Mouse (Mus musculus): Measurements from ENCODE around the gene Bptf. TPM values are rescaled to one million over a fixed set of nuclear protein-coding genes. Genes with fewer than 3 reads are reported as not detected.
"Not testable (repeated sequence)": the region's sequence is repeated elsewhere in the genome, so short reads cannot be mapped to it uniquely, and the experiment has no call there.

Gene Bptf
- polyA plus RNA-seq, 1 experiment from 2014 or later = 39.3 TPM

- Histone ChIP-seq H3K9me3 (ENCODE audit: control insufficient read depth, low read length) (no peaks in the 10 kb centered on the region), H3K4me3 (ENCODE audit: low read depth, low read length) (peak overlapping the region; percentile 96; the same call in 1 of the 2 replicates), H3K4me1 (ENCODE audit: control insufficient read depth, insufficient read depth, low read length) (peaks cover 11% of the 10 kb centered on the region), H3K27ac (ENCODE audit: low read depth, low read length) (no peak overlapping the region), H3K9ac (ENCODE audit: low read length) (no peak overlapping the region; the same call in 1 of the 2 replicates), H3K4me2 (ENCODE audit: low read depth) (peak overlapping the region; percentile 71), H3K36me3 (ENCODE audit: control insufficient read depth, insufficient read depth, low read length) (no peaks in the 10 kb centered on the region), H3K27me3 (ENCODE audit: control insufficient read depth, insufficient read depth, low read length) (no peaks in the 10 kb centered on the region)
- no peak for DNase-seq (ENCODE audit: low spot score)
- no peak for ATAC-seq (ENCODE audit: insufficient read depth, low FRiP score, low TSS enrichment)
- 27% methylated on average over 2 of the region's 2 CpGs for WGBS
Observed at GRCm38 (mm10) chr11:107129641-107130040, 2.3 kb downstream of the Bptf start.

- WGBS = 91% methylated on average over 1 of the region's 2 CpGs
- not testable (repeated sequence) for DNase-seq (ENCODE audit: low spot score); H3K9ac ChIP-seq (ENCODE audit: low read length); H3K9me3 ChIP-seq (ENCODE audit: control insufficient read depth, low read length); H3K27me3 ChIP-seq (ENCODE audit: control insufficient read depth, insufficient read depth, low read length); H3K4me3 ChIP-seq (ENCODE audit: low read depth, low read length); H3K36me3 ChIP-seq (ENCODE audit: control insufficient read depth, insufficient read depth, low read length); H3K4me2 ChIP-seq (ENCODE audit: low read depth); H3K27ac ChIP-seq (ENCODE audit: low read depth, low read length); ATAC-seq (ENCODE audit: insufficient read depth, low FRiP score, low TSS enrichment)
- peaks cover 17% of the 10 kb centered on the region for H3K4me1 ChIP-seq (ENCODE audit: control insufficient read depth, insufficient read depth, low read length)
Observed at GRCm38 (mm10) chr11:107126716-107127115, 5.2 kb downstream of the Bptf start.

- DNase-seq (ENCODE audit: low spot score) (no peak), ATAC-seq (ENCODE audit: insufficient read depth, low FRiP score, low TSS enrichment) (no peak)
- no peaks in the 10 kb centered on the region for H3K27me3 ChIP-seq (ENCODE audit: control insufficient read depth, insufficient read depth, low read length)
- no peak overlapping the region for H3K4me2 ChIP-seq (ENCODE audit: low read depth)
- H3K4me3 ChIP-seq (ENCODE audit: low read depth, low read length) = no peak overlapping the region
- no peaks in the 10 kb centered on the region; the same call in 1 of the 2 replicates for H3K36me3 ChIP-seq (ENCODE audit: control insufficient read depth, insufficient read depth, low read length)
- H3K27ac ChIP-seq (ENCODE audit: low read depth, low read length) = no peak overlapping the region
- H3K4me1 ChIP-seq (ENCODE audit: control insufficient read depth, insufficient read depth, low read length) = peaks cover 14% of the 10 kb centered on the region
- H3K9me3 ChIP-seq (ENCODE audit: control insufficient read depth, low read length) = no peaks in the 10 kb centered on the region
- H3K9ac ChIP-seq (ENCODE audit: low read length) = no peak overlapping the region
- WGBS = 87% methylated on average over 4 of the region's 4 CpGs
Observed at GRCm38 (mm10) chr11:107125011-107125410, 6.9 kb downstream of the Bptf start.

GRCm38 (mm10) chr11:107124327-107124731, 7.6 kb downstream of the Bptf start:
- no peak overlapping the region for H3K27ac ChIP-seq (ENCODE audit: low read depth, low read length)
- H3K9ac ChIP-seq (ENCODE audit: low read length) = no peak overlapping the region
- ATAC-seq (ENCODE audit: insufficient read depth, low FRiP score, low TSS enrichment) (no peak), DNase-seq (ENCODE audit: low spot score) (no peak)
- no peaks in the 10 kb centered on the region for H3K9me3 ChIP-seq (ENCODE audit: control insufficient read depth, low read length)
- WGBS = 41% methylated on average over 7 of the region's 7 CpGs
- peak overlapping the region; percentile 7; the same call in 1 of the 2 replicates for H3K4me2 ChIP-seq (ENCODE audit: low read depth)
- H3K27me3 ChIP-seq (ENCODE audit: control insufficient read depth, insufficient read depth, low read length) = no peaks in the 10 kb centered on the region
- H3K36me3 ChIP-seq (ENCODE audit: control insufficient read depth, insufficient read depth, low read length) = no peaks in the 10 kb centered on the region; the same call in 1 of the 2 replicates
- H3K4me3 ChIP-seq (ENCODE audit: low read depth, low read length) = no peak overlapping the region
- H3K4me1 ChIP-seq (ENCODE audit: control insufficient read depth, insufficient read depth, low read length) = peaks cover 7% of the 10 kb centered on the region

GRCm38 (mm10) chr11:107117789-107118188, 14.1 kb downstream of the Bptf start:
- H3K4me2 ChIP-seq (ENCODE audit: low read depth) = no peak overlapping the region
- H3K9ac ChIP-seq (ENCODE audit: low read length) = no peak overlapping the region
- peaks cover 11% of the 10 kb centered on the region for H3K4me1 ChIP-seq (ENCODE audit: control insufficient read depth, insufficient read depth, low read length)
- ATAC-seq (ENCODE audit: insufficient read depth, low FRiP score, low TSS enrichment) (no peak), DNase-seq (ENCODE audit: low spot score) (no peak)
- no peaks in the 10 kb centered on the region for H3K36me3 ChIP-seq (ENCODE audit: control insufficient read depth, insufficient read depth, low read length)
- H3K4me3 ChIP-seq (ENCODE audit: low read depth, low read length) = no peak overlapping the region
- whole genome bisulfite sequencing = 84% methylated on average over 12 of the region's 12 CpGs
- no peak overlapping the region for H3K27ac ChIP-seq (ENCODE audit: low read depth, low read length)
- no peaks in the 10 kb centered on the region for H3K9me3 ChIP-seq (ENCODE audit: control insufficient read depth, low read length)
- no peaks in the 10 kb centered on the region for H3K27me3 ChIP-seq (ENCODE audit: control insufficient read depth, insufficient read depth, low read length)

- ATAC-seq (ENCODE audit: insufficient read depth, low FRiP score, low TSS enrichment) = no peak
- Histone ChIP-seq H3K4me2 (ENCODE audit: low read depth) (no peak overlapping the region), H3K27me3 (ENCODE audit: control insufficient read depth, insufficient read depth, low read length) (no peaks in the 10 kb centered on the region), H3K9ac (ENCODE audit: low read length) (no peak overlapping the region), H3K4me3 (ENCODE audit: low read depth, low read length) (no peak overlapping the region), H3K9me3 (ENCODE audit: control insufficient read depth, low read length) (no peaks in the 10 kb centered on the region), H3K27ac (ENCODE audit: low read depth, low read length) (no peak overlapping the region), H3K36me3 (ENCODE audit: control insufficient read depth, insufficient read depth, low read length) (peaks cover 9% of the 10 kb centered on the region), H3K4me1 (ENCODE audit: control insufficient read depth, insufficient read depth, low read length) (peaks cover 11% of the 10 kb centered on the region)
- 28% methylated on average over 10 of the region's 10 CpGs for WGBS
- no peak for DNase-seq (ENCODE audit: low spot score)
Observed at GRCm38 (mm10) chr11:107113881-107114557, 17.9 kb downstream of the Bptf start.

GRCm38 (mm10) chr11:107113112-107113511, 18.8 kb downstream of the Bptf start:
- Histone ChIP-seq H3K9me3 (ENCODE audit: control insufficient read depth, low read length) (no peaks in the 10 kb centered on the region), H3K27me3 (ENCODE audit: control insufficient read depth, insufficient read depth, low read length) (no peaks in the 10 kb centered on the region), H3K4me3 (ENCODE audit: low read depth, low read length) (no peak overlapping the region), H3K27ac (ENCODE audit: low read depth, low read length) (no peak overlapping the region), H3K4me1 (ENCODE audit: control insufficient read depth, insufficient read depth, low read length) (peaks cover 11% of the 10 kb centered on the region), H3K9ac (ENCODE audit: low read length) (no peak overlapping the region), H3K4me2 (ENCODE audit: low read depth) (no peak overlapping the region), H3K36me3 (ENCODE audit: control insufficient read depth, insufficient read depth, low read length) (peaks cover 9% of the 10 kb centered on the region)
- no peak for ATAC-seq (ENCODE audit: insufficient read depth, low FRiP score, low TSS enrichment)
- 72% methylated on average over 4 of the region's 4 CpGs for WGBS
- peak; percentile 25 for DNase-seq (ENCODE audit: low spot score)

GRCm38 (mm10) chr11:107109669-107110068, 22.3 kb downstream of the Bptf start:
- H3K4me1 ChIP-seq (ENCODE audit: control insufficient read depth, insufficient read depth, low read length) = peaks cover 6% of the 10 kb centered on the region
- H3K4me3 ChIP-seq (ENCODE audit: low read depth, low read length) = no peak overlapping the region
- no peaks in the 10 kb centered on the region for H3K27me3 ChIP-seq (ENCODE audit: control insufficient read depth, insufficient read depth, low read length)
- H3K4me2 ChIP-seq (ENCODE audit: low read depth) = no peak overlapping the region
- DNase-seq (ENCODE audit: low spot score) (no peak), ATAC-seq (ENCODE audit: insufficient read depth, low FRiP score, low TSS enrichment) (no peak)
- H3K27ac ChIP-seq (ENCODE audit: low read depth, low read length) = no peak overlapping the region
- H3K9me3 ChIP-seq (ENCODE audit: control insufficient read depth, low read length) = no peaks in the 10 kb centered on the region
- peaks cover 9% of the 10 kb centered on the region for H3K36me3 ChIP-seq (ENCODE audit: control insufficient read depth, insufficient read depth, low read length)
- WGBS = 87% methylated on average over 8 of the region's 8 CpGs
- no peak overlapping the region for H3K9ac ChIP-seq (ENCODE audit: low read length)

- Histone ChIP-seq H3K4me1 (ENCODE audit: control insufficient read depth, insufficient read depth, low read length) (0 out of 2 replicates have a peak, but pooled peaks cover under 1% of the 10 kb centered on the region), H3K36me3 (ENCODE audit: control insufficient read depth, insufficient read depth, low read length) (peaks cover 9% of the 10 kb centered on the region), H3K4me3 (ENCODE audit: low read depth, low read length) (no peak overlapping the region), H3K27ac (ENCODE audit: low read depth, low read length) (no peak overlapping the region), H3K9me3 (ENCODE audit: control insufficient read depth, low read length) (no peaks in the 10 kb centered on the region), H3K9ac (ENCODE audit: low read length) (no peak overlapping the region), H3K27me3 (ENCODE audit: control insufficient read depth, insufficient read depth, low read length) (no peaks in the 10 kb centered on the region), H3K4me2 (ENCODE audit: low read depth) (no peak overlapping the region)
- DNase-seq (ENCODE audit: low spot score) = no peak
- ATAC-seq (ENCODE audit: insufficient read depth, low FRiP score, low TSS enrichment) = no peak
- WGBS = 95% methylated on average over 2 of the region's 2 CpGs
Observed at GRCm38 (mm10) chr11:107108892-107109291, 23.0 kb downstream of the Bptf start.

All from neural tube, embryonic 11.5 days (tissue).